In the genomic region with DNA sequence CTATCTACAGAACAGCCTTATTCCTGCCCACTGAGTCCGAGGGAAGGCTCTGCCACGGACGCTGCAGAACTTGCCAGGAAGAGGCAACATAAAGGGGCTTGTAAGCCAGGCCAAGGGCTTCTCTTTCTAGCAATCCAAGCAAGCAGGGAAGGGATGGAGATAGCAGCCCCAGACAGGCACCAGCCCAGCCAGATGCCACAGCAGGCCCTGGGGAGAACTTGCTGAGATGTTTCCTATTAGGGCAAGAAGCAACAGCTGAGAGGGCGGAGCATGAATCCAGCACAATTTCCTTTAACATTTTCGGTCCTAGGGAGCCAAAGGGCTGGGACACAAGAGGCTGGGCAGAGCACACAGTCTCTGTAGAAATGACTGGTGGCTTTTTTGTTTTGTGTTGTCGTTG, we compare ENCODE assay signal across 8 mouse cellular contexts. TPM values are rescaled to one million over a fixed set of nuclear protein-coding genes. Genes with fewer than 3 reads are reported as not detected.
DNase-seq lines count a peak whose midpoint lies in the region; ATAC-seq and TF ChIP-seq lines count a peak whose summit lies in the region.

No protein-coding gene starts in this region.

- TF ChIP-seq POLR2A in lung, adult 2 months (IDR thresholded peaks at IDR 0.05; ENCODE audit: borderline replicate concordance, extremely low read depth, low read depth, low read length), result 0 out of 2 replicates have a peak, but pooled peaks have one; percentile 2

- DNase-seq in adrenal gland, postnatal 10 days, result peak; percentile 24
- DNase-seq in adrenal gland, adult 18-20 months (ENCODE audit: low spot score in 2 of 2), result no peak
- no peak for DNase-seq in lung, adult 2 months
- no peak for DNase-seq in lung, adult 18-20 months
- no peak for DNase-seq in frontal cortex, postnatal 25 days (ENCODE audit: low spot score in 2 of 2)
- no peak for DNase-seq in frontal cortex, adult 2 months (ENCODE audit: extremely low spot score in 1 of 2, low spot score in 1 of 2)

- WGBS in lung, adult 2 months, result 44% methylated on average over 6 of the region's 6 CpGs
- whole genome bisulfite sequencing in hindbrain, embryonic 15.5 days, result 46% methylated on average over 6 of the region's 6 CpGs
- 58% methylated on average over 6 of the region's 6 CpGs for WGBS in neural tube, embryonic 14.5 days

- H3K4me2 ChIP-seq in hindbrain, embryonic 15.5 days, result no peak overlapping the region
- H3K4me2 ChIP-seq in neural tube, embryonic 14.5 days (ENCODE audit: low read depth, low read length), result no peak overlapping the region

- H3K27me3 ChIP-seq in hindbrain, embryonic 15.5 days, result no peaks in the 10 kb centered on the region
- no peaks in the 10 kb centered on the region for H3K27me3 ChIP-seq in neural tube, embryonic 14.5 days (ENCODE audit: control insufficient read depth, insufficient read depth, low read length)

- H3K27ac ChIP-seq in hindbrain, embryonic 15.5 days (replicated peaks), result peak overlapping the region; percentile 46
- H3K27ac ChIP-seq in neural tube, embryonic 14.5 days (ENCODE audit: low read depth, low read length), result peak overlapping the region; percentile 23; the same call in 1 of the 2 replicates

- H3K9me3 ChIP-seq in hindbrain, embryonic 15.5 days, result no peaks in the 10 kb centered on the region
- H3K9me3 ChIP-seq in neural tube, embryonic 14.5 days (ENCODE audit: control insufficient read depth, low read length), result no peaks in the 10 kb centered on the region

- no peak for TF ChIP-seq CTCF in lung, adult 2 months (IDR thresholded peaks at IDR 0.05; ENCODE audit: insufficient read depth, low read length)

- no peaks in the 10 kb centered on the region for H3K36me3 ChIP-seq in hindbrain, embryonic 15.5 days
- H3K36me3 ChIP-seq in neural tube, embryonic 14.5 days (ENCODE audit: control insufficient read depth, insufficient read depth, low read length), result no peaks in the 10 kb centered on the region

- H3K9ac ChIP-seq in hindbrain, embryonic 15.5 days, result no peak overlapping the region
- no peak overlapping the region for H3K9ac ChIP-seq in neural tube, embryonic 14.5 days (replicated peaks; ENCODE audit: low read depth, low read length)

- no peak for ATAC-seq in hindbrain, embryonic 15.5 days (ENCODE audit: low FRiP score, low read depth)
- ATAC-seq in neural tube, embryonic 14.5 days (ENCODE audit: low read depth), result 0 out of 2 replicates have a peak, but pooled peaks have one; percentile 26

- H3K4me3 ChIP-seq in lung, adult 2 months (replicated peaks; ENCODE audit: extremely low read depth, low read depth, low read length), result no peak overlapping the region
- no peak overlapping the region for H3K4me3 ChIP-seq in hindbrain, embryonic 15.5 days
- H3K4me3 ChIP-seq in neural tube, embryonic 14.5 days (ENCODE audit: low read depth, low read length), result no peak overlapping the region

- H3K4me1 ChIP-seq in lung, adult 2 months (ENCODE audit: control insufficient read depth, insufficient read depth, low read length), result peaks cover 8% of the 10 kb centered on the region
- peaks cover 35% of the 10 kb centered on the region for H3K4me1 ChIP-seq in hindbrain, embryonic 15.5 days (replicated peaks)
- H3K4me1 ChIP-seq in neural tube, embryonic 14.5 days (ENCODE audit: control insufficient read depth, insufficient read depth, low read length), result peaks cover 12% of the 10 kb centered on the region

RNA-seq across cellular contexts. Expression of gene Stum, which starts 25.0 kb away (rescaled TPM):
- total RNA-seq in adrenal gland, postnatal 10 days (2021), result 1 to 10 TPM; 1.1 to 1.5 TPM
- under 1 TPM; 0.33 to 0.86 TPM for total RNA-seq in adrenal gland, adult 18-20 months (2021)
- polyA plus RNA-seq in lung, adult 2 months (2012; rRNA removed), result 4.2 and 6.2 TPM in 2 replicates
- 12.7 and 14.1 TPM in 2 replicates for polyA plus RNA-seq in hindbrain, embryonic 15.5 days (2015; fragmentation: Nextera tagmentation; extraction: Ambion mirVana)
- 19.5 and 27.7 TPM in 2 replicates for polyA plus RNA-seq in neural tube, embryonic 14.5 days (2014; fragmentation: Nextera tagmentation; extraction: Ambion mirVana)
- 118 and 128 TPM in 2 replicates for polyA plus RNA-seq in frontal cortex, adult 2 months (2012; rRNA removed)
